Mouse (Mus musculus) brain, embryonic 14.5 days (tissue): ENCODE data around the gene Bcl2.

Experiments used
- CTCF ChIP-seq: fragments of 200-500 bp; IDR thresholded peaks from 2 replicates; pipeline ENCODE4 v1.5.1; 2012; ENCODE audit warnings: inconsistent platforms, mild to moderate bottlenecking, moderate library complexity, borderline replicate concordance; ENCODE audit not compliant: insufficient read depth, insufficient read length; ENCODE audit errors: extremely low read depth
- POLR2A ChIP-seq: fragments of 200-500 bp; IDR thresholded peaks from 2 replicates; pipeline ENCODE4 v1.6.1; 2012; ENCODE audit warnings: mild to moderate bottlenecking, inconsistent platforms, borderline replicate concordance; ENCODE audit not compliant: poor library complexity, insufficient read depth, insufficient read length, severe bottlenecking; ENCODE audit errors: extremely low read depth

DNA sequence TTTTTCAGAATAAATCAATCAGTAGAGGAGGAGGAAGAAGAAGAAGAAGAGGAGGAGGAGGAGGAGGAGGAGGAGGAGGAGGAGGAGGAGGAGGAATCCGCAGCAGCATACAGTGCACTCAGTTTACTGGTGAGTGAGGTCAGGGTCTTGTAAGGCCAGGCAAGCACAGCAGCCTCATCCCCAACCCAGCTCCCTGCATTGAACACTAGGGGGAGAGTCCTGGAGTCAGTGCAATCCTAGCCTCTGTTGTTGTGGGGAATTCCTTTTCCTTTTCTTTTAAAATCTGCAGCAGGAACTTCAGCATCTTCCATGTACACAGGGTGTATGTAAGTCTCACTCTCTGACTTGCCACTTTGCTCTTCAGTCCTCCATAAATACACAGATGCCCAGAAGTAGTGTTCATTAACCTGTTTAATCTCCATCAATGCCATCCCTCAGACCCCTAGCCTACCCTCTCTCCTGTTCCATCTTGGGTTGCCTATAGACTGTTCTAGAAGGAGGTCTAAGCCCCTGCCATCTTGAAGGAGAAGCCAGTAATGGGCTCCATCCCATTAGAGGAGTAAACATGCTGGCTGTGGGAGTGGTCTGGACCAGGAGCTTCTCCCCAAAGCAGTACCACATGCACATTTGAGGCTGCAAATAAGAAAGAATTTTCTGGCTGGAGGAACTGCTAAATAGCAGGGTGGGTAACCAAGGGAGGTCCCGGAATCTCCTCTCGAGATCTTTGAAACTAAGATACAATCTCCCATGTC is 85.2 kb downstream of the Bcl2 start:
- TF ChIP-seq CTCF = peak; percentile 64
- TF ChIP-seq POLR2A = no peak
